Mouse (Mus musculus) urinary bladder, postnatal 36 days (tissue): ENCODE results near the gene Syt17.
A peak's percentile ranks its signal among the peaks of the same experiment; 100 is the strongest.

Experiments used
- DNase-seq, 2 experiments: peaks; one replicate each; pipeline ENCODE4 v3.0.0; 2022; ENCODE audit warnings: low spot score in 2 of 2, mixed read lengths in 1 of 2

Gene Syt17

DNA sequence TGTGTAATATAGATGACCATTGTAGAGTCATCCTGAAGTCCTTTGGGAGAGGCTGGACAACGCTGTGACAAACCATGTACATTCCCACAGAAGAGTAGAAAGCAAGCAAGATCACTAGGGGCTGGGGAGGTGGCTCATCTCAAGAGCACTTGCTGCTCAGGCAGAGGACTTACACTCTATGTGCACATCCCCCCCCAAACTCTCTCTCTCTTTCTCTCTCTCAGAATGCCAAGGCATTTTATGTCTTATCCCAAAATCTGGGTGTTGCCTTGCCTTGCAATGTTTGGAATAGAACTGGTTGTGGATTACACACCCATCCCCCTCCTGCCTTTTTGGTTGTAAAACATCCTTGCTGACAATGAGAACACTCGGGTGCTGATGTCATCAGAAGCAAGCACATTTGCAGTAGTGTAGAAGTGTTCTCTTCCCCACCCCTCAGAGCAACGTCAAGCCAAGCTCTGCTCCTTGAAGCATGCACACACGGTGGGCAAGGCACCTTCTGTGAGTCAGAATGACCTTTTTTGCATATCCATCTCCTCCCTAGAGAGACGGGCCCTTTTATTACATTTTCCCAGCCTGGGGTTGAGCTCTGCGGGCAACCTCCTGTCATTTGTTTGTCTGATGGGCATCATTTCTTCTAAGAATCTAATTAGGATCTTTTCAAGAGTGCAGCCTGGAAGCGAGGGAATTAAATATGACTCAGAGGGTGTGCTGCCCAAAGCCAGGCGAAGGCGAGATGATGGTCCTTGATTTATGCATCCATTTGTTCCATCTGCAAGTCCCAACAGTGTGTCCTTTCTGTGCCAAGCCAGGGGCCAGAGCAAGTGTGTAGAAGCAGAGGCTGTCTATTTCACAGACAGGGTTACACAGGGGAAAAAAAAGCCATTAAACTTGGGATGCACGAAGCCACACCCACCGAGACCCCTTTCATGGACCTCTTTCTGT is 15.1 kb upstream of the Syt17 start:
- no peak for DNase-seq

DNA sequence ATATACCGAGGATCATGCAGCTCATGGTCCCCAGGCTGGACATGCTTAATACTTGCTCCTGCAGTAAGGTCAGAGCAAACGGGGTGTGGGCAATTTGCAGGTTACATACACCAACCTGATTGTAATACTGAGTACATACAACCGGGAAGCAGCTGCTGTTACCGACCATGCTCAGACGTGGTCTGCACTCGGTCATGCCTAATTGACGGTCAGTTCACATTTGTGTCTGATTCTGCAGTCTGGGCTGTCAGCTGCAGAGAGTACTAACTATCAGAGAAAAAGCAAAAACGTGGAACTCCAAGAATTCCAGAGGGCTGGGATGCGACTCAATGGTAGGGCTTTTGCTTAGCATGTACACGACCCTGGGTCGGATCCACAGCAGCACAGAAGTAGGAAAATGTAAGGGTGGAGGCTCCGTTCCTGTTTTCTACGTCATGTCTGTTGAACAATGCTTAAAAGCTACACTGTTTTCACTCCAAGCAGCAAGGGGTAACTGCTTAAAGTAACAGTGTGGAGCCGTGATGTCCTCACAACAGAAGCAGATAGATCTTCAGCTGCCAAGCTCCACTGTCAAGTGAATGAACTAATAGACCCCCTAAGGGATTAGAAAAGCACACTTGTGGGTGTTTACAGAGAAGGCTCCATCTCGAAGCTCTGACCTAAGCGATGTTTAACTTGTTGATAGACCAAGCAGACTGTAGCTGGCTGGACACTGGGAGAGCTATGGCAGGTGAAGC is 13.5 kb upstream of the Syt17 start:
- DNase-seq = no peak

DNA sequence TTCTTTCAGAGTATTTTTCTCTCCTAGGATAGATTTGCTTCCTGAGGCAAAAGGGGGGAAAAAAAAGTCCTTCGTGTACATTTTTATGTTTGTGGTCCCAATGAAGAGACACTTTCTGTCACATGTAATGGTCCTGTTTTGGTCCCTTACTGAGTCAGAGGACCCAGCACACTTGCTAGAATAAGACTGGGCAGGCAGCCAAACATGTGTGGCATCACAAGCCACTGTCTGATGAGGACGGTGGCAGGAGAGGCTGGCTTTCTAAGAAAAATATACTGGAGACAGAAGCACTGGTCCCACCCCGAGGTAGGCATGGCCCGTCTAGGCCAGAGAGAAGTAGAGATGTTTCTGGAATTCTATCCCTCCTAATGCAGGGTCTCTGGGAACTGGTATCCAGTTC is 5.7 kb upstream of the Syt17 start:
- no peak for DNase-seq

DNA sequence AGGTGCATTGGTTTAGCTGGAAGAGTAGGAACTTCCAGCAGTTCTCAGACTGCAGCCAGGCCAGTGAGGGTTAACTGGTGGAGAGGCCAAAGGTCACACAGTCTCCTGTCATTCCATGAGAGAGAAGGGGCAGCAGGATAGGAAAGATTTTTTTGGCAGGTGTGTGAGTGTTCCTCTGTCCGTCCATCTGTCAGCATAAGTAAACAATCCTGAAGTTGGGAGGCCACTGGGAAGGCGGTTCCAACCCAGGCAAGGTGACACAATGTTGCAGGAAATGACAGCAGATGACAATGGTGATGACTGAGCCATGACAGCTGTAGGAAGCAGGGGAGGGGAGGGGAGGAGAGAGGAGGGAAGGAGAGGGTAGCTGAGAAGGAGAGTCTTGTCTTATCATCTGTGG is 4.9 kb upstream of the Syt17 start:
- DNase-seq = no peak

DNA sequence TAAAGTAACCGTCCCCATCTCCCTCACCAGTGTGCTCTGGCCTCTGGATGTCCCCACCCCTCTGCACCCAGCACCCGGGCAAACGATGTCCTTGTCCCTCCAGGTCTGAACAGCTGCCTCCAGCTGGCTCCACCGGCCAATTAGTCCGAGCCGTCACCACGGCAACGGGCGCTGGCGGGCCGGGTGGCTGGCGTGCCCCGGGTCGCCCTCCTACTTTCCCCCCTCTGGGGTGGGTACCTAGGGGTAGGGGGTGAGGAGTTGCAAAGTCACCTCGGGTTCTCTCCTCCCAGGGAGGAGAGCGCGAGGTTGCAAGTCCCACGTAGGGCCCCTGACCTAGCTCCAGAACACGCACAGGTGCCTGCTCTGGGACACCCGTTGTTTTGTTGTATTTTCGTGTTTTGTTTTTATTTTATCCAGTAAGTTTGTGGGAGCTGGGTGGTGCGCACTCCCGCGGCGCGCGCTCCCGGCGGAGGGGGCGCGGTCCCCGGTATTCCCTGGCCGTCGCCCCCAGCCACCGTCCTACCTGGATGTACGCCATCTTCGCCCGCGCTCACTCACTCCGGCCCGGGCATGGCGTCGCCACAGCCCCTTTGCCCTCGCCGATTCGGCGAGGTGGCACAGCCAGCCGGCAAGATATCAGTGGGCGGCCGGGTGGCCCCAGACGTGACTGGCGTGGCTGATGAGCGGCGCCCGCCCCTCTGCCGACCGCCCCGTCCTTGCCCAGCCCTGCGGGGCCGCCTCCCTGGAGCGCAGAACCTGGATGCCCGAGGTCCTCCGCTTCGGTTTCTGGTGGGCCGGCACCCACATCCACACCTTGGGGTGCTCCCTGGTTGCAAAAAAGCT is 510 bp downstream of the Syt17 start:
- no peak for DNase-seq

DNA sequence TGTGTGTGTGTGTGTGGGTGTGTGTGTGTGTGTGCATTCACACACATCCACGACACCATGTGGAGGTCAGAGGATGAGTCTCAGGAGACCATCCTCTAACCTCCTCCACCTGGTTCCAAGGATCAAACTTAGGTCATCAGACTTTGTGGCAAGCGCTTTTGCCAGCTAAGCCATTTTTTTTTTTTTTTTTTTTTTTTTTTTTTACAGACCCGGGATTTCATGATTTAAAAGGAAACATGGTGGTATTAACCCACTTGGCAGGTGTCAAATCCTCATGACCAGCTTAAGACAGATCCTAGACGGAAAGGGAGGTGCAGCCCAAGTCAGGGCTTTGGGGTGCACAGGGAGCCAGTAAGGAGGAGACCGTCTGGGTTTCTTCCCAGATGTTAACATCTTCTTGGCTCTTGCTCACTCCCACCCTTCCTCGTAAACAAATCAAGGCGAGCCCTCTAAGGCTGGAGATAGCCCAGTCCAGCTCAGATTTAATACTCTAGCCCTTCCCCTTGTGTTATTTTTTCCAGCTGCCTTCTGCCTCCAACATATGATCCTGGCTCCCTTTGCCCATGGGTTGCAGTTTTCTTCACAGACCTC is 4.0 kb downstream of the Syt17 start:
- peak in 1 of 2 experiments; percentile 19 for DNase-seq

DNA sequence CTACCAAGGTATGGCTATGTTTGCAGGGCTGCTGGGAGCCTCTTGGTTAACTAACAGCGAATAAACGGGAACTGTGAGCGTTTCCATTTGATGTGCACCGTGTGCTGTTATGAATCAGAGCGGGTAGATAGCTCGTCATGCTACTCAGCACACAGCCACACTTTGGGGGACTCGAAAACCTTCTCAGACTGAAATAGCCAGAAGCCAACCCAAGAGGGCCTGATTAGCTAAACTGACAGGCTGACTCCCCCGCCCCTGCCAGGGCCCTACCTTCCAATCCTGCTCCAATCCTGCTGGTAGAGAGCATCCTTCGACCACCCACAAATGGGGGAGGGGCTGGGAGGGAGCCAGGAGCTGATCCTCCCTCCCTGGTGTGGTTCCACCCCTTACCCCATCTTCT is 4.7 kb downstream of the Syt17 start:
- no peak for DNase-seq

DNA sequence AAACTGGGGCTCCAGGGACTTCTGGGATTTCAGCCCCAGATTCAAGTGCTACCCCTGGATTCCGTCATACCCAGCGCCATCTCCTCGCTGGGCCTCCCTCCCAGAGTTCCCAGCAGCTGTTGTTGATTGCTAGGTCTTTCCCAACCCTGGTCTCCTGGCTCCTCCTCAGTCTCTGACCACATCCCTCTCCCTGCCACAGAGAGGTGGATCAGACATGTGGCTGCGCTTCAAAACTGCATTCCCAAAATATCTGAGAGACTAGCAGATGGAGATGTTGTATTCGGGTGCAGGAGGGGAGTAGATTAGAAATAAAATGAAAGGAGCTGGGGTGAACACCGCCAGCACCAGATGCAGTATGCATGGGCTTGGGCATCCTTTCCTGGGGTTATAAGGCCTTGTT is 6.5 kb downstream of the Syt17 start:
- DNase-seq = peak in 1 of 2 experiments; percentile 25

DNA sequence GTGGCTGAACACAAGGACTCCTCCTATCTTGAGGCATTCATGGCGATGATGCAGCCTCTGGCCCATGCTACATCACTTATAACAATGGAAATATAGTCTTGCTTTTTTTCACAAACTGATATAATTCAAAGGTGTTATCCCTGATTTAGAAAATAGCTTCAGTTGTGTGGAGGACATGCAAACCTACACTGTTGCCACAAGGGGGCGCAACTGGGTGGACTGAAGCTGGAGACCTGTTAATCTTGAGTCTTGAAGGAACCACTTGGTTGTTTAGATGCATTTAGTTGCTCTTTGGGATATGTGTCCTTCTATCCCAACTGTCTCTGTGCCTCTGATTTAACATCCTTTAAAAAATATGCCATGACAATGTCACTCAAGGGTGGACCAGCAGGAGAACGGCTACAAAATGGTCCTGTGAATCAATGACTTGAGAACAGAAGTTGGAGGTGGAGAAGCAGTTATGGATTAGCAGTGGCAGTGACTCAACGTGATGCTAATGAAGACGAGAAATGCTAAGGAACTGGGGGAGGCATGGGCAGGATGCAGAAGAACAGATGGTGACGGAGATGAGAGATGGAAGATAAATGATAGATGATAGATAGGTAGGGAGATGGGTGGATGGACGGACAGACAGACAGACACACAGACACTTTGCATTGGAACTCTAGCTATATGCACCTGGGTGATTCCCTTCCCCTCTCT is 10.8 kb downstream of the Syt17 start:
- DNase-seq = no peak

DNA sequence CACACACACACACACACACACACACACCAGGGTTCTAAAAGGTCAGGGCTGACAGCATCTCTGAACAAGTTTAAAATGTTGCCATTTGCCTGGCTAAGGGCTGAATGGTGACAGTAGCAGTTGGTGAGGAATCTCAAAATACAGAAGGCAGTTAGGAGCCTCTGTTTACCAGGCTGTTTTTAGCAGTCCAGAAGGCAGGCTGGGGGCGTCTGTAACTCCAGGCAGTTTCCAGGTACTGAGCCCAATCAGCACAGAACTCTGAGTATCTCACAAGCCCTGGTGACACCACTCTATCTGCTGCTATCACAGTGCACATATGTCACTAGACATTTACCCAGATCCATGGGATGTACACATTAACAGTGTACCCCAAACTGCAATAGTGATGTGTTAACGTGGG is 19.1 kb downstream of the Syt17 start:
- no peak for DNase-seq

DNA sequence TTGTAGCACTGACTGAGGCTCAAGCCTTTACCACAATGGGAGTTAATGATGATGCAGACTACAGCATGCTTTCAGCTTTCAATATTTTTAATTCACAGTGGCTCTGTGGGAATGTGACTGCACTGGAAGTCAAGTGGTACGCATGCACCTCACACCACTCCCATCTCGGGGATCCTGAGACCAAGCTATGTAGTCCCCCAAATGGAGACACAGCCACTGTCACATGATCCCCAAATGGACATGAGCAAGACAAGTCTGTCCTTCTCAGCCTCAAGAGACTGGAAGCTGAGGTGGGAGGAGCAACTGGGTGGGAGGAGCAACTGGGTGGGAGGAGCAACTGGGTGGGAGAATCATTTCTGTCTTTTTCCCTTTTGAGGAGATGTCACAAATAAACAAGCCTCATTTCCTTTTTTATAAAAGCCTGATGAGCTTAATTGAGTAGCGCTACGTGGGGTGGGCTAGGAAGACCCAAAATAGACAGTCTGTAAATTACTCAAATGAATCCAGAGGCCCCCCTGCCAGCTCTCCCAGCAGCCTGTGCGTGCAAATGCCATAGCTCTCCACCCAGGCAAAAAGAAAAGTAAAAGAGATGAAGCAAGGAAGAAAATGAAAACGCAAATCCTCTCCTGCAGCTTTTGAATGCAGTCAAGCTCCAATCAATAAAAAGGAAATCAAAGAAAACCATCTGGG is 28.4 kb downstream of the Syt17 start:
- DNase-seq = no peak

DNA sequence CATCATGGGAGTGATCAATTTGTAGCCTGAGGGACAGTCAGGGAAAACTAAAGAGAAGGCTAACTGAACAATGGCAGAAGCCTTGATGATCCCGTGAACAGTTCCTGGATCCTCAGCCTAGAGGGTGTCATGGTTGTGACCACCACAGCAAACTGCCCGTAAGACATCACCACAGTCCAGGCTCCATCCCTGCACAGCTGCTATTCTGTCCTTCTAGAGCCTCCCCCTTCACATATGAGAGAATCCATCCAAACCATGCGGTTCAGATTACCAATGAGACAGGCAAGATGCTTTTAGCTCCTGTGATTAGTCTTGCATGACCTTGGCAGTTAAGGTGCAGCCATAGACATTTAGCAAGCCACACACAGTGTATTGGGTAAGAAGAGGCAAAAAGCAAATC is 33.8 kb downstream of the Syt17 start:
- no peak for DNase-seq

DNA sequence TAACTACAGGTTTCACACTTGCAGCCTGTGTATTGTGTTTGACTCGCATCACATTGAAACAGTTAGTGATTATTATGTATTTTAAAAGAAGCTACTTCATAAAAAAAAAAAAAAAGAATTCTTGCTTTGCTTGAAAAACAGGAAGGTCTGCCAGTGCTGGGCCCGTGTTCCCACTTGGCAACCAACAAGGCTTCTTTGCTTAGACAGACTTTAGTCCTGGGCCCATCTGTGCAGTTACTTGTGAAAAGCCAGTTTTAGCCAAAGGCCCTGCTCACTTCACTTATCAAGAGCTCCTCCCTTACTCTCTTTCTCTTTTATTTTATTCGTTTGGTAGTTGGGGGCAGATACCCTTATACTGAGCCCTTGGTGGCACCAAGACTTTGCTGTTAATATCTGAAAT is 36.1 kb downstream of the Syt17 start:
- DNase-seq = no peak

DNA sequence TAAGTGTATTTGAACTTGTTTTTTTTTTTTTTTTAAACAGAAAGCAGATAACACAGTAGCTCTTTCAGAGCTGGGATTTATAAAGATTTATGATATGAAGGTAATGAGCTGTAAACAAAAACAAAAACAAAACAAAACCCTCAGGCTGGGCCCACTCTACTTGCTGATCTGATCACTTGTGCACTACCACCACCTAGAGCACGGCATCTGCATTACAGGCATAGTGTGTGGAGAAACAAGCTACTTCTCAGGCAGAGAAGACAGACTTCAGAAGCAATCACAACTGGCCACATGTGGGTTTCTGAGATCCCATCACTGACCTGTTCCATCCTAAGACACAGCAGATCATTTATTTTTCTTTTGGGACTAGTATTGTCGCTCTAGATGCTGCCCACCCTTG is 38.6 kb downstream of the Syt17 start:
- peak in 1 of 2 experiments; percentile 12 for DNase-seq

DNA sequence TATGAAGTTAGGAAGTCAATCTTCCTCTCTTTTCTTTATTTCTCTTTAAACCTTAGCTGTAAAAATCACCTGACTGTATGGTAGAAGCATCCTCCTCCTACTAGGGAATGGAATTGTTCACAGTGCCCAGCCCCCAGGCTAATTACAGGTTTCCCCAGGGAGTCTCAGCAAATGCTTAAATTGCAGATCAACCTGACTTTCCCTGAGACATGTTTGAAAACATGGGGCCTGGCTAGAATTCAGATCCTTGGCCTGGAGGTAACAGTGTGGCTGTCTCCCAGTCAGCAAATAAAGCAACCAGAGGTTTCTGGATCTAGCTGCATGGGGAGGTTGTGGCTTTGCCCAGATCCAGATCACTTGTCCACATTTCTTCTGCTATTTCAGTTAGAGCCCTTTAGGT is 42.8 kb downstream of the Syt17 start:
- DNase-seq = no peak

DNA sequence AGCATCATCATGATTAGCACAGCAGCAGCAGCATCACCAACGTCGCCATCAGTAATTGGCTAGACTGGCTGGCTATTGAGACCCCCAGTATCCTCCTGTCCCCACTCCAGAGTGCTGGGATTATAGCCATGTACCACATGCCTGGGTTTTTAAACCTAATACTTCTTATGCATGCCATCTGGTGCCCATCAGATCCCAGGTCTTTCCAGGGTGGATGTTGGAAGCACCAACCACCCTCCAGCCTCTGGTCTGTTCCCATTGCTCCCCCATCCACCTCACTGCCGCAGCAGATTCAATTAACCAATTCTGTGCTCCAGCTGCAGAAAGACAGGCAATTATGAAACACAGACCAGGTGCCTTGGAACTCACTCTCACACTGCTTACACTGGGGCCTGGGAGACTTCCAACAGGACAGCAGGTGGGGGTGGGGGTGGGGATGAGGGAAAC is 45.4 kb downstream of the Syt17 start:
- no peak for DNase-seq

DNA sequence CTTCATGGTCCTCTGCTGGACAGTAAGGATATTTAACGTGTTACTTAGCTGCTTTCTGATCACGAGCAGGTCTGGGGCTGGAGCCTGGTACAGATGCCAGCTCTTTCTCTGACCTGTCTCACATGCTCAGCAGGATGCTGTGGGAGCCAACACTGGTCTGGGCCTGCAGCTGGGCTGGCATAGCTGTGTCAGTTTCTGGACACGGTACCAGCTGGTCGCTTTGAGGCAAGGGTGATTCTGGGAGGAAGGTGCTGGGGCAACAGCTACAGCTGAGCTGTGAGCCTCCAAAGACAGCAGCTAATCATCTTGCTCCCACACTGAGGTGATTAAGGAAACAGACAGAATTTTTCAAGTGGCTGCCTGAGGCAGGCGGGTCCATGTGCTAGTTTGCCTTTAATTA is 46.1 kb downstream of the Syt17 start:
- DNase-seq = no peak

DNA sequence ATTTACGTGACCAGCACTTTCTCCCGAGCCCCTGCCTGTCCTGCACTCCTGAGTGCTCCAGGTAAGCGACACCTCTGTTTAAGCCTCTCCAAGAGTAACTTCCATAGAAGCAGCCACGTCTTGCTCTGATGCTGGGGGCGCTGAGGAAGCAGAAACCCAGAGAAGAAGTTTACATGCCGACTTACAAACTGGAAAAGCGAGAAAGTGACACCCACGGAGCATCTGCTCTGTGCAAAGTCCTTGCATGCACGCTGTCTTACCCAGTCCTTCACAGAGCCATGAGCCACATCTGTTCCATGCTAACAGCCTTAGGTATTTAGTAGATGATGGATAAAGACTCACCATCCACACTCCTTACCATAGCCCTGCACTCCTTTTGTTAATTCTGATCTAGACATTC is 48.3 kb downstream of the Syt17 start:
- no peak for DNase-seq

DNA sequence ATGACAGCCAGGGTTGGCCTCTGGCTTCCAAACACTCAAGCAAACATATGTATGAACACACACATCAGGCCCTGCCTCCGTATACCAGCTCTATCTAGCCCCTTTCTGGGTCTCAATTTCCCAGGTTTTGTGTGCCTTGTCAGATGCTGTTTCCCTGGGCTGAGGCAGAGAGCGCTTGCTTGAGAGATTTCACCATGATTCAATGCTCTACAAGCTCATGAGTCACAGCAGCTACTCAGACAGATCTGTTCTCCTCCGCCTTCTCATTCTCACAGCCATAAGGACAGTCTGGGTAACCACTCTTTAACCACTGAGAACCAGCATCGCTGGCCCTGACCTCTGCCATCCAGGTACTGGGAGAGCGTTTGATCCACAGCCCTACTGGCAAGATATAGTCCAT is 57.3 kb downstream of the Syt17 start:
- no peak for DNase-seq

DNA sequence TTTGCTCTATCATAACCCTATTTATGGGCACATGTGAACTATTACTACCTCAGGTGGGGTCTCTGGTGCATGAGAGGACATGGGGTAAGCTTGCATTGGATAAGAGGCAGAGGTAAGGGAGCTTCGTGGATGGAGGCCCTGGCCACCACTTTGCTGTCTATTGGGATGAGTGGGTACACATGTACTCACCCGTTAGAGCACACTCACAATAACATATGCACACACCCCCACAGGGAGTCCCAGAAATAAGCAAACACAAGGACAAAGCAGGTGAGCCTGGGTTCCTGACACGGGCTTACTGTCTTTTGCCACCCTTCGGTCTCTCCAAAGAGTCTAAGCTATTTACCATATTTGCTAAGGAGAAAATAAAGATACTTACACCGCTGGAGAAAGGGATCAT is 67.0 kb downstream of the Syt17 start:
- no peak for DNase-seq
